Mouse (Mus musculus): ENCODE results near the gene Slitrk1. TPM values are rescaled to one million over a fixed set of nuclear protein-coding genes. Genes with fewer than 3 reads are reported as not detected.

Gene Slitrk1
- not detected in 3 replicates for total RNA-seq (2017)

GRCm38 (mm10) chr14:108913714-108914263 is at the start of gene Slitrk1:
Gene Slitrk1 (minus strand): TSS chr14:108914158.
- no peak for ATAC-seq (replicated peaks; ENCODE audit: insufficient number of reproducible peaks, low FRiP score, low TSS enrichment, poor library complexity, severe bottlenecking)

DNA sequence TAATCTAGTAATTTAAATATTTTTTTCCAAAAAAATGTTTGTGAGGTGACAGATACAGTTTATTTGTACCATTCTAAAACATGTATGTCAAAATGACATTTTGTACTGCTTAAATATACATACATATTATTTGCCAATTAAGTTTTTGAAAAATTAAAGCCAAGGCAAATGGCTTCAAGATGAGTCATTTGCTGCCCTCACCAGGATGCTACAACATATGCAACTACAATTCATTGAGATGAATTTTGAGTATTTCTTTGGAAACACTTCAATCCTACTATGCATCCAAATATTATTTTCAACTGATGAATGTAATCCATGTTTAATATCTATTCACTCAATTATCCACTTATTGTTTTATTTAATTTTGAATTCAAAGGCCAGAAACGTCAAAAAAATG is 21.8 kb upstream of the Slitrk1 start:
- ATAC-seq (replicated peaks; ENCODE audit: insufficient number of reproducible peaks, low FRiP score, low TSS enrichment, poor library complexity, severe bottlenecking): no peak

DNA sequence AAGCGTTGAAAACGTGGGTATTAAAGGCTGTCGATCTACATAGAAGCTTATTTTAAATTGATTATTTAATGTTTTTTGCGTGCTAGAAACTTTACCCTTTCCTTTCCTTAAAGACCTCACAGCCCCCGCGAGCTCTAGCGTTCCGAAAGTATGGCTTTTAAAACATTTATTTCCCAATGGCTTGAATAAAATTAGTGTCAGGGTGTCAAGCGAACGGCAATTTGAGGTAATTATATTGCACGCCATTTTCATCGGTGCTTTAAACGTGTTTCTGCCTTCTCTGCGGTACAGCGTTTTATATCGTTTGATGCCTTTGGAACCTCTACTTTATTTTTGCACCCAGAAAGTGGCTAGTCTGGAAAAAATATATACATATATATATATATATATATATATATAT is 378 bp upstream of the Slitrk1 start:
- ATAC-seq (replicated peaks; ENCODE audit: insufficient number of reproducible peaks, low FRiP score, low TSS enrichment, poor library complexity, severe bottlenecking): no peak

DNA sequence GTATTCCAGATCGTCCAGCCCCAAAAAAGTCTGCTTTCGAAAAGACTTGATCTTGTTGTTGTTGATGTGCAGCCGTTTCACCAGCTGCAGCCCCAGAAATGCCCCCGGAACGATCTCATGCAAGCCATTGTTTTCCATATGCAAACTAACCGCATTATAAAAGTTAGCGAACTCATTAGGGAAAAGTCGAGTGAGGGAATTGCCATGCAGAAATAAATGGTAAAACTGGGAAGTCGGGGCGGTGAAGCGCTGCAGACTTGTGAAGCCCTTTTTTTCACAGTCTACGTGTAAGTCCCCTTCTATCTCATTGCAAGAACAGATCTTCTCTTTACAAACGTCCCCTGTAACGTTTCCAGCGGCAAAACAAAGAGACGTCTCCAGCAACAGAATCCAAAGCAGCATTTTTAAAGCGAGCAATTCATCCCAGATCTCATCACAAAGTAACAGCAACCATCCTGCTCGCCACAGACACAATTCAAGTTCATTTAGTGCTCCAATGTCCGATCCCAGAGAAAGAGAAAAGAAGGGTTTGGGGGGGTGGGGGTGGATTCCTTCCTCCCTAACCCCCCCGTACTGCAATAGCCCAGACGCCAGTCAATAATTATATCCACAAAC is 975 bp downstream of the Slitrk1 start:
- no peak for ATAC-seq (replicated peaks; ENCODE audit: insufficient number of reproducible peaks, low FRiP score, low TSS enrichment, poor library complexity, severe bottlenecking)

DNA sequence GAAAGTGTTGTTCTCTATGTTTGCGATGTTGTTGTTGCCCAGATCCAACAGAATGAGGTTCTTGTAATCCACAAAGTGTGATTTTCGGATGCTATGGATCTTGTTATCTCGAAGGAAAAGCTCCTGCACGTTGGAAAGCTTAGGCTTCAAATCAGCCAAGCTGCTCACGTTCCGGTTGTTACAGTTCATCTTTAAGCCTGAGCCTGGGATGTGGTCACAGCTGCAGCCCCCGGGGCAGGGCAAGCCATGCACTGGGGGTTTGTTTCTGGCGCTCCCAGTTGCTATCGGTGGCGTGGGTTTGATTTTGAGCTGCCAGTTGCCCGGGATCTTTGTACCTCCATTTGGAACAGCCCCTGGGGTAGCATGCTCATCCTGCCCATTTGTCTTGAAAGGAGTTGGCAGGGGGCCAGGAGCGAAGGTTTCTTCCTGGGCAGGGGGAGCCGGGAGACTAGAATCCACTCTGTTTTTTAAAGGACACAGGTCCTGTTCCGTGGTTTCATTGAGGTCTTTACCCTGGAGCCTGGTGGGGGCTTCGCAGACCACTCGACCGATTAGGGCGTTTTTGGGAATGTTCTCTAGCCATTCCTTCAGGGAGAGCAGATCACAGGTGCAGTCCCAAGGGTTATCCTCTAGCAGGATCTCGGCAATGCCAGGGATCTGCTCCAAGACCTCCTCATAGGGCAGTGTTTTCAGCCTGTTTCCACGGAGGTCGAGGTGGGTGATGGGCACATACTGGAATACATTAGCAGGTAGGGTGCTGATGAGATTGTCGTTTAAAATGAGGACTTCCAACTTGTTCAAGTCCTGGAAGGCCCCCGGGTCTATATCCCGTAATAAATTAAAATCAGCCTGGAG is 1.7 kb downstream of the Slitrk1 start:
- ATAC-seq (replicated peaks; ENCODE audit: insufficient number of reproducible peaks, low FRiP score, low TSS enrichment, poor library complexity, severe bottlenecking): no peak

DNA sequence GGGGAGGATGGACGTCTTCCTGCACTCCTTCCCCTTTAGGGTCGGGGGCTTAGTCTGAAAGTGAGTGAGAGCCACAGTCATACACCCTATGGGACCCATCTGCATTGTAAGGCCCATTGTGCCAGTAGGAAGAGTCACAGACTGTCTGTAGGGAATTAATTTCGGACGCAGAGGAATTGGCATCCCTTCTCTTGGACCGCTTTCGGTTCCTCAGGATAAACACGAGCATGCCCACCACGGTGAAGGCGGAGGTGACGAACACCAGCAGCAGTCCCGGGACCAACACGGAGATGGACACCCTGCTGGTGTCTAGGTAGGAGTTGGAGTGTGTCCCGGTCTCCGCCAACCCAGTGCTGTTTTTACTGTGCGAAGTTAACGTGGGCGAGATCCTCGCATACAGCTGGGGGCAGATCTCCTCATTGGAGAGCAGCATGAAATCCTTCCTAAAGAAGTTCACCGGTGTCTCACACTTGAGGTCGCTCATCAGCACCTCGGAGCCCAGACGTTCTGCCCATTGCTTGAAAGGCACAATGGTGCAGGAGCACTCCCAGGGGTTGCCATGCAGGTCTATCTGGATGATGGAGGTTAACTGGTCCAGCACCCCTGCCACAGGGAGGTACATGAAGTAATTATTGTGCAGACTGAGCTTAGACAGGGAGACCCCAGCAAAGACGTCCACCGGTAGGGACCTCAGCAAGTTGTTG is 2.7 kb downstream of the Slitrk1 start:
- ATAC-seq (replicated peaks; ENCODE audit: insufficient number of reproducible peaks, low FRiP score, low TSS enrichment, poor library complexity, severe bottlenecking): no peak

- ATAC-seq (replicated peaks; ENCODE audit: insufficient number of reproducible peaks, low FRiP score, low TSS enrichment, poor library complexity, severe bottlenecking): no peak
Measured at GRCm38 (mm10) chr14:108910449-108911137, 3.4 kb downstream of the Slitrk1 start.

DNA sequence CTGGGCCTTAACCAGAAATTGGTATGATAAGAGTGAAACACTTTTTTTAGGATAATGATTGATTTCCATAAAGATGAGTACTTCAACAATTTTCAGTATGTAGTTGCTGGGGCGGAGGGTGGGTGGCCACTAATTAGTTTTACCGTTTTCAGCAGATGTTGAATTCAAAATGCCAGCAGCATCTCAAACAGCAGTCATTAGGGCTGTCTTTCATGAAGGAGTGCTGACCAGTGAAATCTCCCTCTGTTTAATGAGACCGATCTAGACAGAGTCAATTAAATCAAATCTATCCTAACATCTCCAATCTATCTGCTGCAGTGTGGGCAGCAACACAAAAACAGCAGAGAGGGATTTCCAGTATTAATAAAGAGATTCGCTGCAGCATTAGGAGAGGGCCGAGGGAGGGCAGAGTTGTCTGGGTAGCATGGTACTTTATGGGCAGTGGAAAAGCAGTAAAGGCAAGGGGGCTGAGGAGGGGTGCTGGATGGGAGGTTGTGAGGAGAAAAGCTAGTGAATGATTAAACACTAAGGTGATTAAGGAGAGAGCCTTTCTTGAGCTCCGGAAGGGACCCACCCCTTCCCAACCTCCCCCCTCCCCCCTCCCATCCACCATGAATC is 4.5 kb downstream of the Slitrk1 start:
- ATAC-seq (replicated peaks; ENCODE audit: insufficient number of reproducible peaks, low FRiP score, low TSS enrichment, poor library complexity, severe bottlenecking): no peak

DNA sequence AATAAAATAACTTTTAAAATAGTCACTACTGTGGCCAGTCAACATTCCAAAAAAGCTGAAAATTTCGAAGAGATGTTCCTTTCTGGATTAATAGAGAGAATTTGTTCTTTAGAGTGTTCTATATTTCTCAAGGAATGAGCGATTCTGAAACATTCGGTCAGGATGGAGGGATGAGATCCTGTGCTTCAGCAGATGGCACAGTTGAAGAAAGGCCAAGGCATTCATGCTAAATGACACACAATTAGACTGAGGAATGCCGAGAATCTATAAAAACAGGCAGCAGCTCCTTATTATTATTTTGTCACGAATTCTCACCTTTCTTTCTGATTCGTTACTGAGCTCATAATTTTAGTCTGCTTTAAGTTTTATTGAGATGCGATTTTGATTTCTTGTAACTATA is 15.4 kb downstream of the Slitrk1 start:
- ATAC-seq (replicated peaks; ENCODE audit: insufficient number of reproducible peaks, low FRiP score, low TSS enrichment, poor library complexity, severe bottlenecking): no peak

- ATAC-seq (replicated peaks; ENCODE audit: insufficient number of reproducible peaks, low FRiP score, low TSS enrichment, poor library complexity, severe bottlenecking): no peak
Measured at GRCm38 (mm10) chr14:108895456-108895855, 18.5 kb downstream of the Slitrk1 start.

DNA sequence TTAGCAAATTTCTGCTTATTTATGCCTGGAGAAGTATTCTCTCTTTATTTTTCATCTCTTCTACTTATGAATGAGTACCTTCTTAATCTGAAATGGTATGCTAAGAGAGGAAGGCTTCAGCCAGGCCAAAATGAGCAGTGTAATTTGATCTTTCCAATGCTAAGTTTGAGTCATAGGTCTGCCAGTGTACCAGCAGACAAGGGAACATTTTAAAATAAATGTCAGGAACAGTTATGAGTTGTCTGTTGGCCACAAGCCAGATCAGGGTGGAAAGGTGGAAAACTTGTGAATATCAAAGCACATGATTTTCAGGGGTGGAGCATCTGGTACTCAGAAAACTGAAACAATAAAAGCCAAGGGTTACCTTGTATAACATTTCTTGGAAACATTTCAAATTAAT is 46.1 kb downstream of the Slitrk1 start:
- ATAC-seq (replicated peaks; ENCODE audit: insufficient number of reproducible peaks, low FRiP score, low TSS enrichment, poor library complexity, severe bottlenecking): no peak

- ATAC-seq (replicated peaks; ENCODE audit: insufficient number of reproducible peaks, low FRiP score, low TSS enrichment, poor library complexity, severe bottlenecking): no peak
Measured at GRCm38 (mm10) chr14:108864631-108865030, 49.3 kb downstream of the Slitrk1 start.

GRCm38 (mm10) chr14:108859310-108859709 is 54.6 kb downstream of the Slitrk1 start:
- ATAC-seq (replicated peaks; ENCODE audit: insufficient number of reproducible peaks, low FRiP score, low TSS enrichment, poor library complexity, severe bottlenecking): no peak
